Mouse (Mus musculus) intestine, postnatal 0 days (tissue): ENCODE results near the gene Hjurp. TPM values are rescaled to one million over a fixed set of nuclear protein-coding genes. Genes with fewer than 3 reads are reported as not detected.

Source experiments
- ATAC-seq: fragments of 200-750 bp; cut with Nextera tagmentation; 2 replicates; pipeline ENCODE4 v1.8.0; 2017; ENCODE audit warnings: mild to moderate bottlenecking, moderate TSS enrichment, moderate library complexity
- H3K27ac ChIP-seq: fragments of 300-500 bp; sonication (generic); 2 replicates; pipeline ENCODE4 v1.5.1; 2014; ENCODE audit warnings: mild to moderate bottlenecking, low read depth, low read length, moderate library complexity
- H3K27me3 ChIP-seq: fragments of 300-500 bp; sonication (generic); replicated peaks from 2 replicates; pipeline ENCODE4 v1.6.1; 2014; ENCODE audit warnings: low read length, mixed read lengths; ENCODE audit not compliant: control insufficient read depth, insufficient read depth
- H3K36me3 ChIP-seq: fragments of 300-500 bp; sonication (generic); 2 replicates; pipeline ENCODE4 v1.6.1; 2014; ENCODE audit warnings: mild to moderate bottlenecking, moderate library complexity; ENCODE audit not compliant: control insufficient read depth, insufficient read depth
- H3K4me1 ChIP-seq: fragments of 300-500 bp; sonication (generic); replicated peaks from 2 replicates; pipeline ENCODE4 v1.6.1; 2014; ENCODE audit warnings: antibody characterized with exemption, low read length, mixed read lengths; ENCODE audit not compliant: control insufficient read depth, insufficient read depth
- H3K4me2 ChIP-seq: fragments of 300-500 bp; sonication (generic); replicated peaks from 2 replicates; pipeline ENCODE4 v1.6.1; 2014; ENCODE audit warnings: low read depth, mild to moderate bottlenecking, moderate library complexity
- H3K4me3 ChIP-seq: fragments of 300-500 bp; sonication (generic); 2 replicates; pipeline ENCODE4 v1.5.1; 2014; ENCODE audit warnings: low read depth, low read length
- H3K9ac ChIP-seq: fragments of 300-500 bp; sonication (generic); 2 replicates; pipeline ENCODE4 v1.6.1; 2014; ENCODE audit warnings: mild to moderate bottlenecking, low read depth, low read length
- H3K9me3 ChIP-seq: fragments of 300-500 bp; sonication (generic); 2 replicates; pipeline ENCODE4 v1.6.1; 2016; ENCODE audit warnings: mixed run types; ENCODE audit not compliant: control insufficient read depth
- CTCF ChIP-seq: sonication (generic); IDR thresholded peaks from 2 replicates; pipeline ENCODE4 v1.5.1; 2016; ENCODE audit warnings: low read depth, mild to moderate bottlenecking, control low read depth, antibody characterized with exemption, moderate library complexity
- WGBS: fragments of 180-500 bp; shearing (Covaris S2); extraction: QIAGEN DNeasy Blood & Tissue Kit; methylation state at CpG from one replicate; pipeline ENCODE4 v1.1.7; 2014; 5-methylcytosine and 5-hydroxymethylcytosine counted together
- polyA plus RNA-seq: library from polyadenylated mRNA; unstranded; fragments of >200 nt; fragmentation: Nextera tagmentation; extraction: Ambion mirVana; gene quantifications from 2 replicates; pipeline ENCODE4 v1.2.1, GENCODE M21; 2015

Gene Hjurp
- polyA plus RNA-seq, 1 experiment from 2014 or later: 29.1 TPM

- Histone ChIP-seq H3K9me3 (0 out of 2 replicates have a peak, but pooled peaks cover 2% of the 10 kb centered on the region), H3K4me3 (no peak overlapping the region), H3K4me1 (peaks cover 8% of the 10 kb centered on the region; the same call in 1 of the 2 replicates), H3K4me2 (no peak overlapping the region), H3K27me3 (no peaks in the 10 kb centered on the region), H3K27ac (no peak overlapping the region), H3K9ac (no peak overlapping the region), H3K36me3 (no peaks in the 10 kb centered on the region)
- peak; percentile 43 for ATAC-seq
- TF ChIP-seq CTCF: no peak
- 53% methylated on average over 10 of the region's 10 CpGs for WGBS
These were observed 7.0 kb upstream of the Hjurp start for GRCm38 (mm10) chr1:88284228-88284945.

- H3K4me2 ChIP-seq: no peak overlapping the region
- H3K4me3 ChIP-seq: no peak overlapping the region
- H3K4me1 ChIP-seq: peaks cover 14% of the 10 kb centered on the region; the same call in 1 of the 2 replicates
- ATAC-seq: no peak
- no peaks in the 10 kb centered on the region for H3K36me3 ChIP-seq
- H3K27ac ChIP-seq: no peak overlapping the region
- 0 out of 2 replicates have a peak, but pooled peaks cover 2% of the 10 kb centered on the region for H3K9me3 ChIP-seq
- H3K27me3 ChIP-seq: no peaks in the 10 kb centered on the region
- WGBS: 78% methylated on average over 15 of the region's 15 CpGs
- TF ChIP-seq CTCF: no peak
- no peak overlapping the region for H3K9ac ChIP-seq
These were observed 6.2 kb upstream of the Hjurp start for GRCm38 (mm10) chr1:88283376-88284227.

GRCm38 (mm10) chr1:88282301-88282700, 4.9 kb upstream of the Hjurp start:
- Histone ChIP-seq H3K4me2 (no peak overlapping the region), H3K4me3 (no peak overlapping the region), H3K36me3 (no peaks in the 10 kb centered on the region), H3K27ac (no peak overlapping the region), H3K4me1 (peaks cover 17% of the 10 kb centered on the region), H3K9me3 (no peaks in the 10 kb centered on the region), H3K27me3 (no peaks in the 10 kb centered on the region), H3K9ac (no peak overlapping the region)
- 59% methylated on average over 3 of the region's 3 CpGs for WGBS
- ATAC-seq: no peak
- no peak for TF ChIP-seq CTCF

- no peak for TF ChIP-seq CTCF
- 40% methylated on average over 15 of the region's 15 CpGs for WGBS
- no peak for ATAC-seq
- Histone ChIP-seq H3K9ac (no peak overlapping the region), H3K4me2 (peak overlapping the region; percentile 35), H3K36me3 (peaks cover 2% of the 10 kb centered on the region; the same call in 1 of the 2 replicates), H3K9me3 (no peaks in the 10 kb centered on the region), H3K4me3 (no peak overlapping the region), H3K4me1 (peaks cover 22% of the 10 kb centered on the region), H3K27ac (no peak overlapping the region), H3K27me3 (no peaks in the 10 kb centered on the region)
These were observed 2.7 kb upstream of the Hjurp start for GRCm38 (mm10) chr1:88280006-88280690.

- peak overlapping the region; percentile 1; the same call in 1 of the 2 replicates for H3K27ac ChIP-seq
These were observed 1.9 kb upstream of the Hjurp start for GRCm38 (mm10) chr1:88279111-88280005.

More at GRCm38 (mm10) chr1:88279111-88280005, 1.9 kb upstream of the Hjurp start:
- no peak for ATAC-seq
- peaks cover 22% of the 10 kb centered on the region for H3K4me1 ChIP-seq
- H3K4me2 ChIP-seq: peak overlapping the region; percentile 35
- no peak overlapping the region for H3K4me3 ChIP-seq
- no peaks in the 10 kb centered on the region for H3K27me3 ChIP-seq
- no peaks in the 10 kb centered on the region for H3K9me3 ChIP-seq
- no peak for TF ChIP-seq CTCF
- H3K9ac ChIP-seq: no peak overlapping the region
- WGBS: 30% methylated on average over 9 of the region's 9 CpGs
- H3K36me3 ChIP-seq: peaks cover 10% of the 10 kb centered on the region
